Mouse (Mus musculus): ENCODE measurements at regions not wholly inside any gene's neighbourhood (a gene's known extent, or its start where the extent isn't known, plus 50 kb on each side); places are given as distances from the start of the nearest gene placed in this dataset.
A peak's percentile ranks its signal among the peaks of the same experiment; 100 is the strongest.

DNA sequence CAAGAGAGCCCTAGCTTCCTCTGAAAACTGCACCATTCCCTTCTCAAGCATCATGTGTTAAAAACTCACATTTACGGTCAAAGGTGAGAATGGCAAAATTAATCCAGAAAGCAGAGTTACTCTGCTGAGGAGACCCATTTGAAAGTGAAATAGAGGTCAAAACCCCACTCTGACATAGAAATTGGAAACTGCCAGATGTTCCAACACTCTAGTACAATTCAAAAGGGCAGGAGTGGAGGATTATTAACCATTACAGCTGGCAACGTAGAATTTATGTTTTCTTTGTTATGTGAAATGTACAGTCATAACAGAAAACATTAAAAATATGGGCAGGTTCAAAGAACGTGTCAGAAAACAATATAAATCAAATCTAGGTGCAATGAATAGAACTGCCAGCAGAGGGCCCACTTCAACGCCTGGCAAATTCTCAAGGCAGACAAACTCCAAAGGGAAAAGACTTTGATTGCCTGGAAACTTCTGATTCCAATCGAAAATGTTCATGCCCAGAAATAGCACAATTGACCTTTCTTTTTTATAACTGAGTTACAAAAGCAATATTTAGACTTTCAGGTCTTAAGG is 54.2 kb upstream of the Rfpl4b start:
- 0 out of 2 replicates have a peak, but pooled peaks cover 2% of the 10 kb centered on the region for H3K4me1 ChIP-seq
- H3K27ac ChIP-seq, result no peak overlapping the region
- no peaks in the 10 kb centered on the region for H3K36me3 ChIP-seq
- peak; percentile 68 for DNase-seq (ENCODE audit: low spot score)
- no peak overlapping the region for H3K4me3 ChIP-seq
- no peaks in the 10 kb centered on the region for H3K9me3 ChIP-seq (replicated peaks)
- H3K27me3 ChIP-seq (ENCODE audit: low read depth, poor library complexity, severe bottlenecking), result no peaks in the 10 kb centered on the region
- 21% methylated on average over 5 of the region's 5 CpGs for WGBS

DNA sequence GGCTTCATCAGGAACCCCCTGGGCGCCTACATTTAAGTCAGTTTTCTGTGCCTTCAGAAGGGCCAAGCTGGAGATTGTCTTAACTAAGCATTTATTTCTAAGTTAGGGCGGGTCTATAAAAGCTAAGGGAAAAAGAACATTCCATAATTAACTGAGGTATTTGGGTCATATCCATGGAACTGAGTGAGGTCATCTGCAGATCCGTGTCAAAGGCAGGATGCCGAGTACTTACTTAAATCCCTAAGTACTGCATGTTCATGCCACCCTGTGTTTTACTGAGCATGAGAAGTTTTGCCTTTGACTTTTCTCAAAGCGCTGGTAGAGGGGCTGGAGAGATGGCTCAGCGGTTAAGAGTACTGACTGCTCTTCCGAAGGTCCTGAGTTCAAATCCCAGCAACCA is 57.7 kb upstream of the Rfpl4b start:
- 91% methylated on average over 7 of the region's 7 CpGs for WGBS
- Histone ChIP-seq H3K27me3 (ENCODE audit: low read depth, poor library complexity, severe bottlenecking) (no peaks in the 10 kb centered on the region), H3K4me3 (no peak overlapping the region), H3K4me1 (peaks cover 11% of the 10 kb centered on the region), H3K27ac (no peak overlapping the region), H3K36me3 (no peaks in the 10 kb centered on the region), H3K9me3 (replicated peaks) (no peaks in the 10 kb centered on the region)
- no peak for DNase-seq (ENCODE audit: low spot score)

GRCm38 (mm10) chr10:38880642-38881187 is 59.1 kb upstream of the Rfpl4b start:
- WGBS, result 79% methylated on average over 7 of the region's 7 CpGs
- Histone ChIP-seq H3K4me3 (no peak overlapping the region), H3K36me3 (no peaks in the 10 kb centered on the region), H3K27ac (no peak overlapping the region), H3K9me3 (replicated peaks) (no peaks in the 10 kb centered on the region), H3K4me1 (peaks cover 14% of the 10 kb centered on the region), H3K27me3 (ENCODE audit: low read depth, poor library complexity, severe bottlenecking) (no peaks in the 10 kb centered on the region)
- no peak for DNase-seq (ENCODE audit: low spot score)

DNA sequence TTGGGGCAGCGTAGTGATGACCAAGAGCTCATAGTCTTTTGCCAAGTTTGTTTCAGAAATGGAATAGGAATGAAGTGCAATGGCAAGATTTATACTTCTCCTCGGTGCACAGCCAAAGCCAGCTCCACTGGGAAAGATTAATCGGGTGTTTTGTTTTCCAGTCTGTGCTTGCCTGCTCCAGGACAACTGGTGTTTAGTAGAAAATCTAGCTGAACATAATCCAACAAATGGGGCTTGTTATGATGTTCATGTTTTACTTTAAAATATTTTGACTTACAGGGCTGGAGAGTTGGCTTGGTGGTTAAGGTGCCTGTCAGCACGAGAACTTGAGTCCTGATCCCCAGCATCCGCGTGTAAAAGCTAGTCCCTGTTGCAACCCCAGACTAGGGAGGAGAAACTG is 60.6 kb upstream of the Rfpl4b start:
- H3K4me1 ChIP-seq, result peaks cover 14% of the 10 kb centered on the region
- H3K27me3 ChIP-seq (ENCODE audit: low read depth, poor library complexity, severe bottlenecking), result no peaks in the 10 kb centered on the region
- WGBS, result 94% methylated on average over 6 of the region's 6 CpGs
- H3K4me3 ChIP-seq, result no peak overlapping the region
- H3K9me3 ChIP-seq (replicated peaks), result no peaks in the 10 kb centered on the region
- no peaks in the 10 kb centered on the region for H3K36me3 ChIP-seq
- DNase-seq (ENCODE audit: low spot score), result no peak
- H3K27ac ChIP-seq, result no peak overlapping the region

- no peaks in the 10 kb centered on the region for H3K9me3 ChIP-seq (replicated peaks)
- WGBS, result 80% methylated on average over 2 of the region's 2 CpGs
- H3K4me3 ChIP-seq, result no peak overlapping the region
- DNase-seq (ENCODE audit: low spot score), result no peak
- no peak overlapping the region for H3K27ac ChIP-seq
- peaks cover 14% of the 10 kb centered on the region for H3K4me1 ChIP-seq
- H3K27me3 ChIP-seq (ENCODE audit: low read depth, poor library complexity, severe bottlenecking), result no peaks in the 10 kb centered on the region
- no peaks in the 10 kb centered on the region for H3K36me3 ChIP-seq
Observed at GRCm38 (mm10) chr10:38883816-38884599, 62.4 kb upstream of the Rfpl4b start.

- no peak overlapping the region for H3K4me3 ChIP-seq
- no peak for DNase-seq (ENCODE audit: low spot score)
- WGBS, result 79% methylated on average over 4 of the region's 4 CpGs
- no peaks in the 10 kb centered on the region for H3K27me3 ChIP-seq (ENCODE audit: low read depth, poor library complexity, severe bottlenecking)
- peaks cover 14% of the 10 kb centered on the region for H3K4me1 ChIP-seq
- H3K27ac ChIP-seq, result no peak overlapping the region
- H3K9me3 ChIP-seq (replicated peaks), result no peaks in the 10 kb centered on the region
- H3K36me3 ChIP-seq, result no peaks in the 10 kb centered on the region
Observed at GRCm38 (mm10) chr10:38884641-38885040, 63.1 kb upstream of the Rfpl4b start.

DNA sequence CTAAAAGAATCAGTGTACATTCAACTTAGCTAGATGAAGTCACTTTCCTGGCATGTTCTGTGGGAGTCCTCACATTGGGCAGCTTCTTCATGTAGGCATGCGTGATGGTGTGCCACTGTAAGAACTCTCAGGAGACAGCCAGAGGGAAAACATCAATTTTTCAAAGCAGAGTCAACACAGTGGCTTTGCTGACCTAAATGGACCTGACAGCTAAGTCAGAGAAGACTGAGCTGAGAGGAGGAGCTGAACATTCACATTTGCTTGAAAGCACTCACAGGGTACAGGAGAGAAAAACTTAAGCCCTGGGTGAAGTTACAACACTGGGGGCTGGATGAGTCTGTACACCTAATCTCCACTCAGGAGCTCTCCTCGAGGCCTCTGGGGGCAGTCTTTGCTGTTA is 64.9 kb upstream of the Rfpl4b start:
- no peaks in the 10 kb centered on the region for H3K27me3 ChIP-seq (ENCODE audit: low read depth, poor library complexity, severe bottlenecking)
- no peaks in the 10 kb centered on the region for H3K36me3 ChIP-seq
- WGBS, result 75% methylated on average over 2 of the region's 2 CpGs
- no peaks in the 10 kb centered on the region for H3K9me3 ChIP-seq (replicated peaks)
- H3K4me3 ChIP-seq, result no peak overlapping the region
- H3K27ac ChIP-seq, result no peak overlapping the region
- H3K4me1 ChIP-seq, result peaks cover 14% of the 10 kb centered on the region
- no peak for DNase-seq (ENCODE audit: low spot score)

DNA sequence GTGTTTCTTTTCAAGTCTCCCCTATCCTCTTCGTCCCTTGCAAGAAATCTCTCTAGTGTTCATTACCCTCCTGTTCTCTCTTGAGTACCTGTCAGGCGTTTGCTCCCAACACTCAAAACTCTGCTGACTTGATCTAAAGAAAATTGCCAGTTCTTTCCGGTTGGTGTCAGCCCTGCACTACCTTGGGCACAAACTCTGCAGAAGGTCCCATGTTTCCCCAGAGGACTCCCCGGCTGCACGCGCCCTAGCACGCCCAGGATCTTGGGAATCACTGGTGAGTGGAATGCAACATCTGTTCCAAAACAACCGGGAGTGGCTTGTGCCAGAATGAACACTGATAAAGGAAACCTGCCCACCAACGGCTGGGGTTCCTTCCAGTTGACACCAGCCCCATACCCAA is 66.3 kb upstream of the Rfpl4b start:
- 88% methylated on average over 9 of the region's 9 CpGs for WGBS
- Histone ChIP-seq H3K9me3 (replicated peaks) (no peaks in the 10 kb centered on the region), H3K27ac (no peak overlapping the region), H3K36me3 (no peaks in the 10 kb centered on the region), H3K27me3 (ENCODE audit: low read depth, poor library complexity, severe bottlenecking) (no peaks in the 10 kb centered on the region), H3K4me3 (no peak overlapping the region), H3K4me1 (peaks cover 14% of the 10 kb centered on the region)
- no peak for DNase-seq (ENCODE audit: low spot score)

DNA sequence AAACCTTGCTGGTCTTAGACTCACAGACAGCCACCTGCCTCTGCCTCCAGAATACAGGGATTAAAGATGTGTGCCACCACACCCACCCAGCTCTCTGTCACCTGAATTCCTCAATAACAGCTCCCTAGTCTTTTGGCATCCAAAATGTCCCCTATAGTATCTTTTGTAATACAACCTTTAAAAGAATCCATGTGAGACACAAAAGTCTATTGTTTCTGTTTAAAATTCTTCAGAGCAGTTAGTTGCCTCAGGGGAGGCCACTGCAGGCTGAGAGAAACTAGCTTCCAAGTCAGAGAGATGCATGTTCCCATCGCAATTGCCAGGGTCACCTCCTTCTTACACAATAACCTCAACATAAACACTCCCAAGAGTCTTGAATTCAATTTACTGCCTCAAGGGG is 70.6 kb upstream of the Lama4 start:
- Histone ChIP-seq H3K9me3 (replicated peaks) (no peaks in the 10 kb centered on the region), H3K36me3 (no peaks in the 10 kb centered on the region), H3K4me1 (no peaks in the 10 kb centered on the region), H3K4me3 (no peak overlapping the region), H3K27ac (no peak overlapping the region), H3K27me3 (ENCODE audit: low read depth, poor library complexity, severe bottlenecking) (no peaks in the 10 kb centered on the region)
- 75% methylated on average over 1 of the region's 1 CpGs for WGBS
- DNase-seq (ENCODE audit: low spot score), result no peak

DNA sequence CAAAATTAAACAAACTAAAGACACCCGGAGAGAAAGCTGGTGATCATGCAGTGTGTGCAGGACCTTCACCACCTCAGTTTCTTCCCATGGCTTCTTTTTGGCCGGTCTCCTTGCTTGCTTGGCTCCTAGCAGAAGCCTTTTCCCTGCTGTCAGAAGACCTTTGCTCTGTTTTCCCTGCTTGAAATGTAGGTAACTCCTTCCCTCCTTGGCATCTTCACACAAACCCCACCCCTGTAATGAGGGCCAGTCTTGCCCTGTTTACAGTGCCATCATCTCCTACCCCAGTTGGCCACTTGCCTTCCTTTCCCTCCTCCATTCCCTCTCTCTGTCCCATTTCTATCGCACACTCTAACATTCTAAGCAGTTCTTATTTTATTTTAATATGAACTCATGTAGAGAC is 69.7 kb upstream of the Lama4 start:
- Histone ChIP-seq H3K27ac (no peak overlapping the region), H3K27me3 (ENCODE audit: low read depth, poor library complexity, severe bottlenecking) (no peaks in the 10 kb centered on the region), H3K36me3 (no peaks in the 10 kb centered on the region), H3K4me1 (no peaks in the 10 kb centered on the region), H3K4me3 (no peak overlapping the region), H3K9me3 (replicated peaks) (no peaks in the 10 kb centered on the region)
- WGBS, result 88% methylated on average over 3 of the region's 3 CpGs
- no peak for DNase-seq (ENCODE audit: low spot score)

- Histone ChIP-seq H3K27me3 (ENCODE audit: low read depth, poor library complexity, severe bottlenecking) (no peaks in the 10 kb centered on the region), H3K4me1 (no peaks in the 10 kb centered on the region), H3K4me3 (no peak overlapping the region), H3K36me3 (no peaks in the 10 kb centered on the region), H3K9me3 (replicated peaks) (no peaks in the 10 kb centered on the region), H3K27ac (no peak overlapping the region)
- DNase-seq (ENCODE audit: low spot score), result no peak
- 89% methylated on average over 5 of the region's 5 CpGs for WGBS
Observed at GRCm38 (mm10) chr10:38897573-38897972, 67.7 kb upstream of the Lama4 start.

GRCm38 (mm10) chr10:38906121-38906520 is 59.2 kb upstream of the Lama4 start:
- no peak overlapping the region for H3K4me3 ChIP-seq
- WGBS, result 85% methylated on average over 3 of the region's 3 CpGs
- no peaks in the 10 kb centered on the region for H3K36me3 ChIP-seq
- no peak for DNase-seq (ENCODE audit: low spot score)
- H3K27ac ChIP-seq, result no peak overlapping the region
- no peaks in the 10 kb centered on the region for H3K9me3 ChIP-seq (replicated peaks)
- H3K27me3 ChIP-seq (ENCODE audit: low read depth, poor library complexity, severe bottlenecking), result no peaks in the 10 kb centered on the region
- peaks cover 8% of the 10 kb centered on the region; the same call in 1 of the 2 replicates for H3K4me1 ChIP-seq

GRCm38 (mm10) chr10:38907835-38908234 is 57.5 kb upstream of the Lama4 start:
- no peak overlapping the region for H3K4me3 ChIP-seq
- no peaks in the 10 kb centered on the region for H3K36me3 ChIP-seq
- peak overlapping the region; percentile 25; the same call in 1 of the 2 replicates for H3K27ac ChIP-seq
- H3K9me3 ChIP-seq (replicated peaks), result no peaks in the 10 kb centered on the region
- H3K27me3 ChIP-seq (ENCODE audit: low read depth, poor library complexity, severe bottlenecking), result no peaks in the 10 kb centered on the region
- DNase-seq (ENCODE audit: low spot score), result no peak
- peaks cover 9% of the 10 kb centered on the region; the same call in 1 of the 2 replicates for H3K4me1 ChIP-seq
- WGBS, result 73% methylated on average over 2 of the region's 2 CpGs

All from limb, embryonic 10.5 days (tissue).